Mouse (Mus musculus): ENCODE data around the gene Bcor. TPM values are rescaled to one million over a fixed set of nuclear protein-coding genes. Genes with fewer than 3 reads are reported as not detected.

Gene Bcor
- total and polyA plus RNA-seq, 2 experiments from 2014 or later = 10.3 to 22.6 TPM

- Histone ChIP-seq H3K4me2 (ENCODE audit: low read depth, low read length) (no peak overlapping the region), H3K4me3 (ENCODE audit: low read length) (no peak overlapping the region), H3K4me1 (ENCODE audit: insufficient read depth, low read length) (no peaks in the 10 kb centered on the region), H3K9me3 (ENCODE audit: low read length) (no peaks in the 10 kb centered on the region), H3K9ac (replicated peaks; ENCODE audit: low read length) (no peak overlapping the region), H3K27me3 (ENCODE audit: insufficient read depth, low read length) (no peaks in the 10 kb centered on the region), H3K36me3 (ENCODE audit: insufficient read depth, low read length) (no peaks in the 10 kb centered on the region), H3K27ac (no peak overlapping the region)
- no peak for TF ChIP-seq CTCF (IDR thresholded peaks at IDR 0.05; ENCODE audit: low read depth)
- WGBS = 52% methylated on average over 7 of the region's 7 CpGs
- DNase-seq (ENCODE audit: low spot score) (no peak), ATAC-seq (no peak)
These were observed 171.8 kb downstream of the Bcor start for GRCm38 (mm10) chrX:11988191-11988896.

- H3K9me3 ChIP-seq (ENCODE audit: low read length) = no peaks in the 10 kb centered on the region
- H3K4me2 ChIP-seq (ENCODE audit: low read depth, low read length) = no peak overlapping the region
- no peaks in the 10 kb centered on the region for H3K27me3 ChIP-seq (ENCODE audit: insufficient read depth, low read length)
- no peak overlapping the region for H3K9ac ChIP-seq (replicated peaks; ENCODE audit: low read length)
- H3K27ac ChIP-seq = no peak overlapping the region
- no peaks in the 10 kb centered on the region for H3K4me1 ChIP-seq (ENCODE audit: insufficient read depth, low read length)
- DNase-seq (ENCODE audit: low spot score) (no peak), ATAC-seq (no peak)
- 47% methylated on average over 7 of the region's 7 CpGs for WGBS
- no peak for TF ChIP-seq CTCF (IDR thresholded peaks at IDR 0.05; ENCODE audit: low read depth)
- H3K36me3 ChIP-seq (ENCODE audit: insufficient read depth, low read length) = no peaks in the 10 kb centered on the region
- no peak overlapping the region for H3K4me3 ChIP-seq (ENCODE audit: low read length)
These were observed 172.6 kb downstream of the Bcor start for GRCm38 (mm10) chrX:11987602-11988001.

All from hindbrain, postnatal 0 days (tissue).